Mouse (Mus musculus) forebrain, embryonic 12.5 days (tissue): ENCODE results near the gene Heatr5a. TPM values are rescaled to one million over a fixed set of nuclear protein-coding genes. Genes with fewer than 3 reads are reported as not detected.
A peak's percentile ranks its signal among the peaks of the same experiment; 100 is the strongest.

Experiments used
- ATAC-seq: fragments of 200-750 bp; cut with Nextera tagmentation; 2 replicates; pipeline ENCODE4 v1.8.0; 2017; ENCODE audit warnings: moderate TSS enrichment; ENCODE audit not compliant: low FRiP score
- H3K27ac ChIP-seq: fragments of 300-500 bp; sonication (generic); 2 replicates; pipeline ENCODE4 v1.5.1; 2016; ENCODE audit warnings: mild to moderate bottlenecking
- H3K27me3 ChIP-seq: fragments of 300-500 bp; sonication (generic); 2 replicates; pipeline ENCODE4 v1.6.1; 2016; ENCODE audit warnings: mild to moderate bottlenecking
- H3K36me3 ChIP-seq: fragments of 300-500 bp; sonication (generic); replicated peaks from 2 replicates; pipeline ENCODE4 v1.6.1; 2016; ENCODE audit warnings: mild to moderate bottlenecking
- H3K4me1 ChIP-seq: fragments of 300-500 bp; sonication (generic); 2 replicates; pipeline ENCODE4 v1.6.1; 2016
- H3K4me2 ChIP-seq: fragments of 300-500 bp; sonication (generic); 2 replicates; pipeline ENCODE4 v1.6.1; 2016; ENCODE audit warnings: mild to moderate bottlenecking, moderate library complexity
- H3K4me3 ChIP-seq: fragments of 300-500 bp; sonication (generic); replicated peaks from 2 replicates; pipeline ENCODE4 v1.5.1; 2016; ENCODE audit warnings: mild to moderate bottlenecking
- H3K9ac ChIP-seq: fragments of 300-500 bp; sonication (generic); 2 replicates; pipeline ENCODE4 v1.6.1; 2016; ENCODE audit warnings: mild to moderate bottlenecking
- H3K9me3 ChIP-seq: fragments of 300-500 bp; sonication (generic); 2 replicates; pipeline ENCODE4 v1.6.1; 2016
- WGBS: fragments of 180-500 bp; shearing (Covaris S2); methylation state at CpG from one replicate; pipeline ENCODE4 v1.1.7; 2016; 5-methylcytosine and 5-hydroxymethylcytosine counted together
- polyA plus RNA-seq: library from polyadenylated mRNA; unstranded; fragments of >200 nt; fragmentation: Nextera tagmentation; extraction: Ambion mirVana; gene quantifications from 2 replicates; pipeline ENCODE4 v1.2.1, GENCODE M21; 2016

Gene Heatr5a
- polyA plus RNA-seq, 1 experiment from 2014 or later: 12.6 TPM

DNA sequence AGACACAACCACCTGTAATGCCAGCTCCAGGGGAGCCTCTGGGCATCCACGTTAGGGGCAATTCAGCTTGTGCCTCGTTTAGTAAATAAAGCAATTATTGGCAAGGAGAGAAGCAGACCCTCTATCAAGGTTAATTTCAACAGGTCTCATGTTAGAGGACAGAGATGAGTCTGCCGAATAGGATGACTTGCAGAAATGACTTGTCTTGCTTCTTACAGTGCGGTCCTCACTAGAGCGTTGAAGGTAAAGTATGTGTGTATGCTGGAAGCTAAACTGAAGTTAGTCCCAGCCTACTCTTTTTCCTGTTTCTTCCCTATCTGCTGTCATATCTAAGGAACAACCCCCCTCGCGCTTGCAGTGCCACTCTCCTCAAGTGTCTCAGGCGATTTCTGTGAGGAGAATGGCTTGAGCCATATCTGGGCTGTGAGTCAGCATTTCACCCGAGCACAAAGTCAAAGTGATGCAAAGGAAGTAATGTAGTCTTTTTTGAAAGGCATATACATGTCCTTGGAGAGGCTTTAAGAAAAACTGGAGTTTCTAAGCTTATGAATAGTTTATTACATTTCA, 27.3 kb upstream of the Heatr5a start:
- WGBS: 90% methylated on average over 9 of the region's 9 CpGs
- H3K27me3 ChIP-seq: no peaks in the 10 kb centered on the region
- no peaks in the 10 kb centered on the region for H3K4me1 ChIP-seq
- no peak overlapping the region for H3K27ac ChIP-seq
- H3K4me3 ChIP-seq: no peak overlapping the region
- H3K9ac ChIP-seq: no peak overlapping the region
- peaks cover 44% of the 10 kb centered on the region for H3K36me3 ChIP-seq
- ATAC-seq: no peak
- no peak overlapping the region for H3K4me2 ChIP-seq
- H3K9me3 ChIP-seq: no peaks in the 10 kb centered on the region

DNA sequence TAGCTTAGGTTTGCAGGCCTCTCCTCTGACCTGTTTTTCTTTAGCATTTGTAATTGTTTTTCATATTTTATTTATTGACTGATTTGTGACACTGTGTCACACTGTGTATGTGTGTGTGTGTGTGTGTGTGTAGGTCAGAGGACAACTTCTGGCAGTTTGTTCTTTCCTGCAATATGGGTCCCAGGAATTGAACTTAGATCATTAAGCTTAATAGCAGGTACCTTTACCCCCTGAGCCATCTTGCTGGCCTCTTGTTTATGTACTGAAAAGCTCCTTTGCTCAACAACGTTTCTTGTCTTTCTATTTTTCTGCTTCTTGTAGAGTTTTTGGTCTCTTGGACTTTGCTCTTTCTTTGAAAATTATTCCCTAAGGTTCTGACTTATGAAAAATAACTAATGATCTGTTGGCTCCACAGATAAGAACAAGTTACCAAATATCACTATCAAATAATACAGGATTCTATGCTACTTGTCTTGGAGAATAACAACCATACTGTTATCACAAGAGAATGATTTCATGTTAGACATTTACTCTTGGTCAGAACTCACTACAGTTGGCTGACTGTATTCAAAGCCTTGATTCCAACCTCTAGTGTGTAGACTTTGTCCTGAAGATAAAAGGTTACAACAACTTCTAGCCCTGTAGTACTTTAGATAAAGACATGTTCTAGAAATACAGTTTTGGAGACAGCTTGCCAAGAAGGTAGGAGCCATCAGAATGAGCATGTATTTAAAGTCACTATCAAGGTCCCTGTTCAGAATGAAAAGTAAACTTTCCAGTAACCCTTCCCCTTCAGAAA, 24.8 kb upstream of the Heatr5a start:
- Histone ChIP-seq H3K9me3 (no peaks in the 10 kb centered on the region), H3K36me3 (peaks cover 44% of the 10 kb centered on the region), H3K27me3 (no peaks in the 10 kb centered on the region), H3K4me1 (no peaks in the 10 kb centered on the region), H3K4me3 (no peak overlapping the region), H3K9ac (no peak overlapping the region), H3K27ac (no peak overlapping the region), H3K4me2 (no peak overlapping the region)
- 100% methylated on average over 1 of the region's 1 CpGs for WGBS
- ATAC-seq: no peak

DNA sequence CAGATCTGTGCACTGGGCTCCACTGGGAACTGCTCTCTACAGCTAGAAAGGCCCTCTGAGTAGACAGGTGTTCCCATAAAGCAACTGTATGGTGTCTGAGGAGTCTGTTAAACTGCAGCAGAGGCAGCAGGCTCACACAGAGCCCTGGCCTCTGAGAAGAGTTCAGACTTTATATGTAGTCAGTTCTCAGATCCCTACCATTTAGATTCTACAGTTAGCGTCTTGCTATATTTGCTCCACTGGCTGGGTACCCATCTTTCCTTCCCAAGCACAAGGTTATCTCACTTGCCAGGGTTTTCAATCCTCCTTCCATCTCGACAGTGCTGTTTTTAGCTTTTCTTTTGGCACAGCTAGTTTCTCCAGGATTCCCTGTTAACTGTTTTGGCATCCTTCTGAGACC, 19.5 kb upstream of the Heatr5a start:
- Histone ChIP-seq H3K4me3 (no peak overlapping the region), H3K4me1 (no peaks in the 10 kb centered on the region), H3K27ac (no peak overlapping the region), H3K27me3 (no peaks in the 10 kb centered on the region), H3K9ac (no peak overlapping the region), H3K36me3 (peaks cover 18% of the 10 kb centered on the region), H3K4me2 (no peak overlapping the region), H3K9me3 (no peaks in the 10 kb centered on the region)
- WGBS: 85% methylated on average over 2 of the region's 2 CpGs
- no peak for ATAC-seq

DNA sequence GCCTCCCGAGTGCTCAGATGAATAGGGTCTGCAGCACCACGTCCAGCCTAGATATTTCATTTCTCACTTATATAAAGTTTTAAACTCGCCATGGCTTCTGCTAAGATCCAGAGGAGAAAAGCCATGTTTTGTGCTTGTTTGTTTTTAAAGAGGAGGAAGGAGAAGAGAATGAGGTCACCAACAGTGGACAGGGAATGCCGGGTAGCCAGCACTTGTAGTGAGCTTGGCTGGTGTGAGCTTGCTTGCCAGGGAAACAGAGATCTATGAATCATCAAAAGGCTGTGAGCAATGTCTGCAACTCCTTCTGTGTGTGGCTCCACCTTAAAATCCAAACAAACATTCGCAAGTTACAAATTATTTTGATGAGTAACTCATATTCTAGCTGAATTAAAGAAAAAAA, 17.4 kb upstream of the Heatr5a start:
- 89% methylated on average over 5 of the region's 5 CpGs for WGBS
- Histone ChIP-seq H3K4me1 (no peaks in the 10 kb centered on the region), H3K4me2 (no peak overlapping the region), H3K27ac (no peak overlapping the region), H3K9me3 (no peaks in the 10 kb centered on the region), H3K9ac (no peak overlapping the region), H3K36me3 (0 out of 2 replicates have a peak, but pooled peaks cover under 1% of the 10 kb centered on the region), H3K4me3 (no peak overlapping the region), H3K27me3 (no peaks in the 10 kb centered on the region)
- ATAC-seq: no peak

DNA sequence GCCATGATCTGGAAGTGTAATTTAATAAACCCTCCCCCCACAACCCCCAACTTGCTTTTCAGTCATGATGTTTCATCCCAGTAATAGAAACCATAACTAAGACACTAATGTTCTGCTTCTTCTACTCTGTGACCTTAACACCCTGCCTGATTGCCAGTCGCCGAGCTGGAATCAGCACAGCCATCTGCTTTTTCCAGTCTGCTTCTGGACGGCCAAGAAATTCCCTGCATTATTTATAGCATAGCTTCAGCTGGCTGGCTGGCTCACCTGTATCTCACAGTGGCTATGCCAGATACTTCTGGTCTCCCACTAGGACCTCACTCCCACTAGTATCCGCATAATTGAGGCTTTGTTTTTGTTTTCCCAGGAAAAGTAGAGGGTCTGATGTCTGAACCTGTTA, 14.7 kb upstream of the Heatr5a start:
- H3K27me3 ChIP-seq: no peaks in the 10 kb centered on the region
- H3K36me3 ChIP-seq: no peaks in the 10 kb centered on the region
- H3K27ac ChIP-seq: no peak overlapping the region
- no peaks in the 10 kb centered on the region for H3K9me3 ChIP-seq
- H3K4me3 ChIP-seq: no peak overlapping the region
- WGBS: 84% methylated on average over 4 of the region's 4 CpGs
- H3K4me2 ChIP-seq: no peak overlapping the region
- no peak overlapping the region for H3K9ac ChIP-seq
- no peak for ATAC-seq
- no peaks in the 10 kb centered on the region for H3K4me1 ChIP-seq

DNA sequence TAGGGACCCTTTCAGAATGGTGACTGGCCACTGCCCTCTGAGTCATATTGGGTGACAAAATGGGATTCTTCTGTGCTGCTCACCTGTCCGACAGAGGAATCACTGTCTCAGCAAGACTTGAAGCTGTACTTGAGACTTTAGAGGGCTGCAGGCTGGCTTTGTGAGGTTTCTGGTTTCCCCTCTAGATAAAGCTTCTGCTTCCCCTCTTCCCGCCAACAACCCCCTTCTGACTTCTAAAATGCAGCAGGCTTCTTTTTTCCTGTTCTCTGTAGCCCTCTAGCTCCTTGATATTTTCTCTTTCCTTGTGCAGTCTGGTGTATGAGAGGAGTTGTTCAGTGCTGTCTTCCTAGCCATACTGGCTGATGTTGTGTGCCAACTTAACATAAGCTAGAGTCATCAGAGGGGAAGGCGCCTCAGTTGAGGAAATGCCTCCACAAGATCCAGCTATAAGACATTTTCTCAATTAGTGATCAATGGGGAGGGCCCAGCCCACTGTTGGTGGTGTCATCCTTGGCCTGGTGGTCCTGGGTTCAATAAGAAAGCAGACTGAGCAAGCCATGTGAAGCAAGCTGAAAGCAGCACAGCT, 14.1 kb upstream of the Heatr5a start:
- Histone ChIP-seq H3K9me3 (no peaks in the 10 kb centered on the region), H3K4me3 (no peak overlapping the region), H3K27ac (no peak overlapping the region), H3K9ac (no peak overlapping the region), H3K4me1 (no peaks in the 10 kb centered on the region), H3K36me3 (no peaks in the 10 kb centered on the region), H3K27me3 (no peaks in the 10 kb centered on the region), H3K4me2 (no peak overlapping the region)
- WGBS: 92% methylated on average over 3 of the region's 3 CpGs
- ATAC-seq: no peak

DNA sequence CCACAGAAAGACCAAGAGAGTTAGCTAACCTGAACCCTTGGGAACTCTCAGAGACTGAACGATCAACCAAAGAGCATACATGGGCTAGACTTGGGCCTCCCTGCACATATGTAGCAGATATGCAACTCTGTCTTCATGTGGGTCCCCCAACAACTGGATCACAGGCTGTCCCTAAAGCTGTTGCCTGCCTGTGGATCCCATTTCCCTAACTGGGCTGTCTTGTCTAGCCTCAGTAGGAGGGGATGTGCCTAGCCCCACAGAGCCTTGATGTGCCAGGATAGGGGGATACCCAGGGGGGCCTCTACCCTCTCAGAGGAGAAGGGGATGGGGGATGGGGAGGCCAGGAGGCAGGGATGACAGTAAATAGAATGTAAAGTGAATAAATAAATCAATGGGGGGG, 12.5 kb upstream of the Heatr5a start:
- H3K4me1 ChIP-seq: no peaks in the 10 kb centered on the region
- no peak overlapping the region for H3K4me3 ChIP-seq
- no peaks in the 10 kb centered on the region for H3K27me3 ChIP-seq
- H3K9me3 ChIP-seq: no peaks in the 10 kb centered on the region
- no peak overlapping the region for H3K9ac ChIP-seq
- no peak overlapping the region for H3K27ac ChIP-seq
- no peaks in the 10 kb centered on the region for H3K36me3 ChIP-seq
- ATAC-seq: no peak
- H3K4me2 ChIP-seq: no peak overlapping the region
- 82% methylated on average over 1 of the region's 1 CpGs for WGBS

DNA sequence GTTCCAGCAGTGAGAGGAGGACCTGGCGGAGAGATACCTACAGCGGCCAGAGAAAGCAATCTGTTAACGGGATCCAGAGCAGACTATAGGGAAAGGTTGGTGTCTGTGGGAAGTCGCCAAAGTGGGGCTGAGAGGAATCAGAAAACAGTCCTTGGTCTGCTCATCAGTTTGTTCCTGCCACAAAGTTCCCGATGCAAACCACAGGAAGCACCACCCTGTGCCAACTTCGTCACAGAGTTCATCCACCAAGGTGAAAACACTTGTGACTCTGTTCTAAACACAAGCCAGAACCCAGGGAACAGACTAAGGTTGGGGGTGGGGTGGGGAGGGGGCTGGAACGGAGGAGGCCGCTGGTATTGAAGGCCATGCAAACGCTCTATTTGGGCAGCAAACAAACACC, 5.4 kb upstream of the Heatr5a start:
- peaks cover 3% of the 10 kb centered on the region; the same call in 1 of the 2 replicates for H3K4me1 ChIP-seq
- H3K4me2 ChIP-seq: no peak overlapping the region
- 80% methylated on average over 9 of the region's 9 CpGs for WGBS
- H3K9ac ChIP-seq: no peak overlapping the region
- H3K27me3 ChIP-seq: no peaks in the 10 kb centered on the region
- ATAC-seq: no peak
- H3K9me3 ChIP-seq: peaks cover 7% of the 10 kb centered on the region; the same call in 1 of the 2 replicates
- H3K4me3 ChIP-seq: no peak overlapping the region
- H3K27ac ChIP-seq: no peak overlapping the region
- no peaks in the 10 kb centered on the region for H3K36me3 ChIP-seq

DNA sequence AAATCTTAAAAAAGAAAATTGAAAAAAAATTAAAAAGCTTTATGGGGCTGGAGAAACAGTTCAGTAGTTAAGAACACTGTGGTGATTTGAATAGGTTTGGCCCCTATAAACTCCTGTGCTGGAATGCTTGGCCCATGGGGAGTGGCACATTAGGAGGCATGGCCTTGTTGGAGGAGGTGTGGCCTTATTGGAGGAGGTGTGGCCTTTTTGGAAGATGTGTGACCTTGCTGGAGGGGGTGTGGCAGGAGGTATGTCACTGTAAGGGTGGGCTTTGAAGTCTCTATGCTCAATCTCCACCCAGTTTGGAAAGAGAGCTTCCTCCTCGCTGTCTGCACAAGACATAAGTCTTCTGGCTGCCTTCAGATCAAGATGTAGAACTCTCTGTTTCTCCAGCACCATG, 3.3 kb upstream of the Heatr5a start:
- 90% methylated on average over 1 of the region's 1 CpGs for WGBS
- Histone ChIP-seq H3K9ac (no peak overlapping the region), H3K27me3 (no peaks in the 10 kb centered on the region), H3K4me2 (no peak overlapping the region), H3K4me3 (no peak overlapping the region), H3K9me3 (peaks cover 7% of the 10 kb centered on the region; the same call in 1 of the 2 replicates), H3K27ac (no peak overlapping the region), H3K36me3 (no peaks in the 10 kb centered on the region), H3K4me1 (peaks cover 9% of the 10 kb centered on the region; the same call in 1 of the 2 replicates)
- ATAC-seq: no peak

DNA sequence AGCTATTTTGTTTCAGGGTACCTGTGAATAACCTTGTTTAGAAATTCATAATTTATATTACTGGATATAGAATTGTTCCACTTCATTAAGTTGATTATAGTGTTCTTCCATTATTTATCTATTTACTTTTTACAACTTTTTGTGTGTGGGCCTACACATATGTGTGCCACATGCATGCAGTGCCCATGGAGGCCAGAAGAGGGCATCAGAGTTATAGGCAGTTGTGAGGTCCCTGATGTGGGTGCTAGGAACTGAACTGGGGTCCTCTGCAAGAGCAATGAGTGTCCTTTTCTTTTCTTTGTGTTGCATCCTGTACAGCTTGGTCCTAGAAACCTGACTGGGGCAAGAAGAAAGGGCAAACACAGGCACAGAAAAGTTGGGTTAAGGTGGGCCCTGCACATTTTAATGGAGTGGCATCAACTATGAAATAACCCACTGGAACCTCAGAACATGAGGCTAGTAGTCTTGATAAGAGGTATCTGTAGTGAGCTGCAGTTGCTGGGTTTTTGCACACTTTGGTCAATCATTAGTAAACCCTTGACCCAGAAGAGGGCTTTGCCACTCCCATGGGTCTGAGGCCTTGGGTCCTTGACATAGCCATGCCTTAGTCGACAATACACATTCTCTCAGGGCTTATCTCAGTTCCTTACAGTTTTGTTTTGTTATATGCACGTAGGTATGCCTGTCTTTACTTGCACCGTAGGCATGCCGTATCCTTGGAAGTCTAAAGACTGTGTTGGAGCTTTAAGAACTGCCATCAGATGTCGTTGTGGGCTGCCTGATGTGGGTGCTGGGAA, 1.3 kb upstream of the Heatr5a start:
- Histone ChIP-seq H3K27me3 (no peaks in the 10 kb centered on the region), H3K4me3 (no peak overlapping the region), H3K27ac (no peak overlapping the region), H3K4me2 (no peak overlapping the region), H3K36me3 (no peaks in the 10 kb centered on the region), H3K9me3 (peaks cover 7% of the 10 kb centered on the region; the same call in 1 of the 2 replicates), H3K4me1 (peaks cover 9% of the 10 kb centered on the region; the same call in 1 of the 2 replicates), H3K9ac (no peak overlapping the region)
- WGBS: 93% methylated on average over 5 of the region's 5 CpGs
- ATAC-seq: no peak

DNA sequence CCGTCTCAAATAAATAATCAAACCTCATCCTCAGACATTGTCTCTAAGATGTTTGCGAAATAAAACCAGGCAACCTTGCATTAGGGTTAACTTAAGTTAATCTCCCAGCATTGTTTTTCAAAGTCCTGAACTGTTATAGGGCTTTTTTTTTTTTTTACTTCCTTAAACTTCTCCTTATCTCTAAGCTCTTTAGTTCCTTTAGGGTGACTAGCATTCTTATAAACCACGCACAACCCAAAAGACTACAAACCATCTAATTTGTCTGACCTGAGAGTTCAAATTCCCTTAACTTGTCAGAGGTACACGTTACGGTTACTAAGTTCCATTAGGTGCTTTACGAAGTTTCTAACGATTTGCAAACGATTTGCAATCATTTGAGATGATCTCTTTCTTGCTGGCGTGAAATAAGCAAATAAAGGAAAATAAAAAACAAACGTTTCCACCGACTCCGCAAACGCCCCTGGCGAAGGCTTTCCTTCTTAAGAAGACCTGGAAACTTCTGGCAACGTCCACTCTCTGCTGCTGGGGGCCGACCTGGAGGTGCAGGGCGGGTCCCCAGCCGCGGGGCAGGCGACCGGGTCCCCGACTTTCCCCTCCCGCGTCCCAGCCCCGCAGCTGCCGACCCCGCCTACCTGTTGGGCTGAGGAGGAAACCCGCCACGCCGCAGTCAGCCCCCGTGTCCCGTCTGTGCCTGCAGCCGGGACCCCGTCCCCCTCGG, 610 bp downstream of the Heatr5a start:
- peak overlapping the region; percentile 74 for H3K4me2 ChIP-seq
- H3K9ac ChIP-seq: peak overlapping the region; percentile 83
- ATAC-seq: no peak; the same call in 1 of the 2 replicates
- H3K36me3 ChIP-seq: no peaks in the 10 kb centered on the region
- H3K27me3 ChIP-seq: no peaks in the 10 kb centered on the region
- under 1% methylated on average over 35 of the region's 35 CpGs for WGBS
- peak overlapping the region; percentile 91 for H3K4me3 ChIP-seq
- H3K27ac ChIP-seq: peak overlapping the region; percentile 85
- peaks cover 9% of the 10 kb centered on the region; the same call in 1 of the 2 replicates for H3K4me1 ChIP-seq
- H3K9me3 ChIP-seq: peaks cover 7% of the 10 kb centered on the region; the same call in 1 of the 2 replicates
